Mouse (Mus musculus) forebrain, postnatal 0 days (tissue): ENCODE data around the gene Ufsp1. TPM values are rescaled to one million over a fixed set of nuclear protein-coding genes. Genes with fewer than 3 reads are reported as not detected.

Experiments used
- ATAC-seq: fragments of 200-750 bp; cut with Nextera tagmentation; 2 replicates; pipeline ENCODE4 v1.8.0; 2017; ENCODE audit warnings: mild to moderate bottlenecking, moderate library complexity
- DNase-seq: peaks from one replicate; pipeline ENCODE4 v3.0.0-alpha.2; 2015
- H3K27ac ChIP-seq: fragments of 300-500 bp; sonication (generic); 2 replicates; pipeline ENCODE4 v1.5.1; 2014; ENCODE audit warnings: low read depth, mild to moderate bottlenecking, antibody characterized with exemption, low read length, moderate library complexity, mixed read lengths
- H3K27me3 ChIP-seq: fragments of 300-500 bp; sonication (generic); 2 replicates; pipeline ENCODE4 v1.6.1; 2014; ENCODE audit warnings: mild to moderate bottlenecking, low read length, mixed read lengths; ENCODE audit not compliant: insufficient read depth
- H3K36me3 ChIP-seq: fragments of 300-500 bp; sonication (generic); 2 replicates; pipeline ENCODE4 v1.6.1; 2014; ENCODE audit warnings: mild to moderate bottlenecking, moderate library complexity; ENCODE audit not compliant: insufficient read depth
- H3K4me1 ChIP-seq: fragments of 300-500 bp; sonication (generic); 2 replicates; pipeline ENCODE4 v1.6.1; 2014; ENCODE audit warnings: antibody characterized with exemption; ENCODE audit not compliant: insufficient read depth
- H3K4me2 ChIP-seq: fragments of 300-500 bp; sonication (generic); 2 replicates; pipeline ENCODE4 v1.6.1; 2014; ENCODE audit warnings: low read depth, mild to moderate bottlenecking, moderate library complexity
- H3K4me3 ChIP-seq: fragments of 300-500 bp; sonication (generic); 2 replicates; pipeline ENCODE4 v1.5.1; 2014; ENCODE audit warnings: low read depth, low read length, mixed read lengths
- H3K9ac ChIP-seq: fragments of 300-500 bp; sonication (generic); 2 replicates; pipeline ENCODE4 v1.6.1; 2014; ENCODE audit warnings: mild to moderate bottlenecking
- H3K9me3 ChIP-seq: fragments of 300-500 bp; sonication (generic); 2 replicates; pipeline ENCODE4 v1.6.1; 2016; ENCODE audit warnings: low read length
- CTCF ChIP-seq: sonication (generic); IDR thresholded peaks from 2 replicates; pipeline ENCODE4 v1.5.1; 2016; ENCODE audit warnings: antibody characterized with exemption, control low read depth, low read depth
- WGBS: fragments of 180-500 bp; shearing (Covaris S2); extraction: QIAGEN DNeasy Blood & Tissue Kit; methylation state at CpG from one replicate; pipeline ENCODE4 v1.1.7; 2014; 5-methylcytosine and 5-hydroxymethylcytosine counted together
- polyA plus RNA-seq: library from polyadenylated mRNA; unstranded; fragments of >200 nt; fragmentation: Nextera tagmentation; extraction: Ambion mirVana; gene quantifications from 2 replicates; pipeline ENCODE4 v1.2.1, GENCODE M21; 2015
- total RNA-seq: library from RNA; depleted of rRNA; stranded (reverse); fragments of >200 nt; gene quantifications from 2 replicates; pipeline ENCODE4 v1.2.3, GENCODE M21; 2014

Gene Ufsp1
- total and polyA plus RNA-seq, 2 experiments from 2014 or later, result 15.2 to 23.4 TPM

- no peak overlapping the region for H3K27ac ChIP-seq
Measured at GRCm38 (mm10) chr5:137315084-137315903, 20.9 kb downstream of the Ufsp1 start.

GRCm38 (mm10) chr5:137317361-137317760 is 22.9 kb downstream of the Ufsp1 start:
- Histone ChIP-seq H3K27ac (no peak overlapping the region), H3K9ac (no peak overlapping the region), H3K36me3 (peaks cover 45% of the 10 kb centered on the region), H3K4me2 (no peak overlapping the region), H3K4me3 (no peak overlapping the region), H3K9me3 (no peaks in the 10 kb centered on the region), H3K27me3 (no peaks in the 10 kb centered on the region), H3K4me1 (peaks cover 10% of the 10 kb centered on the region; the same call in 1 of the 2 replicates)
- WGBS, result 93% methylated on average over 8 of the region's 8 CpGs
- TF ChIP-seq CTCF, result no peak
- ATAC-seq (no peak), DNase-seq (no peak)

More at GRCm38 (mm10) chr5:137315084-137315903, 20.9 kb downstream of the Ufsp1 start:
- H3K27me3 ChIP-seq, result no peaks in the 10 kb centered on the region
- ATAC-seq (no peak), DNase-seq (peak; percentile 10)
- H3K4me3 ChIP-seq, result no peak overlapping the region
- WGBS, result 45% methylated on average over 30 of the region's 30 CpGs
- H3K36me3 ChIP-seq, result peaks cover 34% of the 10 kb centered on the region
- TF ChIP-seq CTCF, result peak; percentile 45; the same call in 1 of the 2 replicates
- no peak overlapping the region for H3K9ac ChIP-seq
- H3K4me2 ChIP-seq, result no peak overlapping the region
- H3K4me1 ChIP-seq, result peaks cover 10% of the 10 kb centered on the region; the same call in 1 of the 2 replicates
- no peaks in the 10 kb centered on the region for H3K9me3 ChIP-seq

- Histone ChIP-seq H3K36me3 (peaks cover 45% of the 10 kb centered on the region), H3K27me3 (no peaks in the 10 kb centered on the region)
- no peak for ATAC-seq
Measured at GRCm38 (mm10) chr5:137318570-137318969, 24.1 kb downstream of the Ufsp1 start.

GRCm38 (mm10) chr5:137320996-137321395 is 26.6 kb downstream of the Ufsp1 start:
- Histone ChIP-seq H3K36me3 (peaks cover 51% of the 10 kb centered on the region), H3K4me3 (no peak overlapping the region), H3K27me3 (no peaks in the 10 kb centered on the region), H3K4me2 (no peak overlapping the region), H3K4me1 (no peaks in the 10 kb centered on the region), H3K9me3 (no peaks in the 10 kb centered on the region), H3K9ac (no peak overlapping the region), H3K27ac (no peak overlapping the region)
- DNase-seq (no peak), ATAC-seq (no peak)
- 98% methylated on average over 3 of the region's 3 CpGs for WGBS
- TF ChIP-seq CTCF, result no peak

More at GRCm38 (mm10) chr5:137318570-137318969, 24.1 kb downstream of the Ufsp1 start:
- Histone ChIP-seq H3K4me3 (no peak overlapping the region), H3K27ac (no peak overlapping the region), H3K4me2 (no peak overlapping the region), H3K4me1 (peaks cover 10% of the 10 kb centered on the region; the same call in 1 of the 2 replicates), H3K9me3 (no peaks in the 10 kb centered on the region), H3K9ac (no peak overlapping the region)
- no peak for DNase-seq
- TF ChIP-seq CTCF, result no peak
- WGBS, result 95% methylated on average over 1 of the region's 1 CpGs

- 88% methylated on average over 7 of the region's 7 CpGs for WGBS
- ATAC-seq (no peak), DNase-seq (no peak)
- Histone ChIP-seq H3K36me3 (peaks cover 14% of the 10 kb centered on the region; the same call in 1 of the 2 replicates), H3K27ac (no peak overlapping the region), H3K27me3 (no peaks in the 10 kb centered on the region), H3K4me1 (0 out of 2 replicates have a peak, but pooled peaks cover 7% of the 10 kb centered on the region), H3K4me3 (no peak overlapping the region), H3K9ac (no peak overlapping the region), H3K4me2 (no peak overlapping the region), H3K9me3 (no peaks in the 10 kb centered on the region)
- no peak for TF ChIP-seq CTCF
Measured at GRCm38 (mm10) chr5:137330910-137331309, 36.5 kb downstream of the Ufsp1 start.

GRCm38 (mm10) chr5:137332857-137333511 is 38.6 kb downstream of the Ufsp1 start:
- Histone ChIP-seq H3K4me3 (peak overlapping the region; percentile 71), H3K4me2 (peak overlapping the region; percentile 85), H3K36me3 (0 out of 2 replicates have a peak, but pooled peaks cover 3% of the 10 kb centered on the region), H3K9ac (peak overlapping the region; percentile 86), H3K9me3 (no peaks in the 10 kb centered on the region), H3K27me3 (no peaks in the 10 kb centered on the region), H3K4me1 (0 out of 2 replicates have a peak, but pooled peaks cover 7% of the 10 kb centered on the region), H3K27ac (no peak overlapping the region; the same call in 1 of the 2 replicates)
- peak; percentile 13 for DNase-seq
- peak; percentile 19 for ATAC-seq
- TF ChIP-seq CTCF, result no peak
- WGBS, result 15% methylated on average over 15 of the region's 15 CpGs
